Mouse (Mus musculus): Measurements from ENCODE around the gene Eif5a2. TPM values are rescaled to one million over a fixed set of nuclear protein-coding genes. Genes with fewer than 3 reads are reported as not detected.

Eif5a2 gene
- total and polyA plus RNA-seq, 3 experiments, result 6.1 to 7.3 TPM; not detected in 1

GRCm38 (mm10) chr3:28816010-28816540 is 35.0 kb downstream of the Eif5a2 start:
- H3K79me2 ChIP-seq (ENCODE audit: control insufficient read depth, insufficient read depth, low read length, poor library complexity), result no peaks in the 10 kb centered on the region
- H3K9me3 ChIP-seq (replicated peaks; ENCODE audit: insufficient read depth, low read length), result no peaks in the 10 kb centered on the region
- H3K4me1 ChIP-seq (ENCODE audit: control insufficient read depth in 1 of 2, insufficient read depth in 2 of 2, low read length in 2 of 2), result no peaks in the 10 kb centered on the region
- peak; percentile 38 for DNase-seq (ENCODE audit: low read depth, low spot score)
- H3K27me3 ChIP-seq (ENCODE audit: control insufficient read depth in 1 of 2, insufficient read depth in 2 of 2, low read length in 2 of 2), result no peaks in the 10 kb centered on the region
- no peak overlapping the region for H3K4me3 ChIP-seq (ENCODE audit: control insufficient read depth in 1 of 2, insufficient read depth in 1 of 2, low read depth in 2 of 2, low read length in 2 of 2)
- no peak for TF ChIP-seq SIN3A (IDR thresholded peaks at IDR 0.05; ENCODE audit: low read length)
- TF ChIP-seq KAT2A (conservative IDR thresholded peaks at IDR 0.05; ENCODE audit: low read depth, low read length), result no peak
- no peak for TF ChIP-seq NRF1 (IDR thresholded peaks at IDR 0.05; ENCODE audit: insufficient read depth, low read depth, low read length, poor library complexity, severe bottlenecking)
- no peak for TF ChIP-seq ZMIZ1 (IDR thresholded peaks at IDR 0.05; ENCODE audit: low read depth, low read length)
- TF ChIP-seq GABPA (IDR thresholded peaks at IDR 0.05; ENCODE audit: low read depth, low read length), result no peak
- TF ChIP-seq ZNF384 (IDR thresholded peaks at IDR 0.05; ENCODE audit: low read depth, low read length), result no peak
- TF ChIP-seq MAFK (IDR thresholded peaks at IDR 0.05; ENCODE audit: borderline replicate concordance, low read depth, low read length), result no peak
- no peak for TF ChIP-seq MEF2A (IDR thresholded peaks at IDR 0.05; ENCODE audit: extremely low read depth, insufficient replicate concordance, low read depth, low read length, poor library complexity, severe bottlenecking)
- no peak for TF ChIP-seq CTCF (IDR thresholded peaks at IDR 0.05 in 2 of 3, conservative IDR thresholded peaks at IDR 0.05 in 1 of 3; ENCODE audit: control insufficient read depth in 1 of 3, insufficient read depth in 1 of 3, low read depth in 2 of 3, low read length in 3 of 3, poor library complexity in 1 of 3, severe bottlenecking in 1 of 3)
- no peak for TF ChIP-seq USF2 (IDR thresholded peaks at IDR 0.05; ENCODE audit: borderline replicate concordance in 1 of 2, insufficient read depth in 1 of 2, low read depth in 1 of 2, low read length in 2 of 2)
- no peak for TF ChIP-seq EP300 (IDR thresholded peaks at IDR 0.05; ENCODE audit: low read depth in 1 of 2, low read length in 2 of 2)
- TF ChIP-seq TCF12 (IDR thresholded peaks at IDR 0.05; ENCODE audit: low read depth, low read length), result no peak
- no peak for TF ChIP-seq POLR2AphosphoS2 (IDR thresholded peaks at IDR 0.05; ENCODE audit: low read length)
- no peak for TF ChIP-seq ETS1 (IDR thresholded peaks at IDR 0.05; ENCODE audit: low read depth, low read length)
- no peak for TF ChIP-seq MYB (IDR thresholded peaks at IDR 0.05; ENCODE audit: low read depth, low read length)
- no peak for TF ChIP-seq MAZ (IDR thresholded peaks at IDR 0.05; ENCODE audit: low read depth, low read length)
- TF ChIP-seq UBTF (IDR thresholded peaks at IDR 0.05; ENCODE audit: borderline replicate concordance, insufficient read depth, low read depth, low read length), result no peak
- no peak for TF ChIP-seq ELF1 (IDR thresholded peaks at IDR 0.05; ENCODE audit: low read depth, low read length)
- no peak overlapping the region for H3K9ac ChIP-seq (ENCODE audit: control insufficient read depth, low read depth, low read length, poor library complexity, severe bottlenecking)
- no peak overlapping the region for H3K27ac ChIP-seq (ENCODE audit: control insufficient read depth, low read depth, low read length)
- H3K36me3 ChIP-seq (ENCODE audit: control insufficient read depth in 1 of 2, insufficient read depth in 2 of 2, low read length in 2 of 2), result no peaks in the 10 kb centered on the region

- no peak for TF ChIP-seq TAL1 (IDR thresholded peaks at IDR 0.05; ENCODE audit: low read length)
- no peak for TF ChIP-seq POLR2AphosphoS5 (IDR thresholded peaks at IDR 0.05; ENCODE audit: borderline replicate concordance, low read depth, low read length)
- no peak for TF ChIP-seq MAFK (IDR thresholded peaks at IDR 0.05; ENCODE audit: borderline replicate concordance, low read depth, low read length)
- no peak for TF ChIP-seq MAX (IDR thresholded peaks at IDR 0.05; ENCODE audit: low read length)
- no peak for TF ChIP-seq RCOR1 (IDR thresholded peaks at IDR 0.05; ENCODE audit: low read depth, low read length)
- no peak for TF ChIP-seq MYB (IDR thresholded peaks at IDR 0.05; ENCODE audit: low read depth, low read length)
- no peaks in the 10 kb centered on the region for H3K9me3 ChIP-seq (replicated peaks; ENCODE audit: insufficient read depth, low read length)
- H3K27ac ChIP-seq (ENCODE audit: control insufficient read depth, low read depth, low read length), result no peak overlapping the region
- no peaks in the 10 kb centered on the region for H3K79me2 ChIP-seq (ENCODE audit: control insufficient read depth, insufficient read depth, low read length, poor library complexity)
- no peak for DNase-seq (ENCODE audit: low read depth, low spot score)
- no peak overlapping the region for H3K4me3 ChIP-seq (ENCODE audit: control insufficient read depth in 1 of 2, insufficient read depth in 1 of 2, low read depth in 2 of 2, low read length in 2 of 2)
- H3K27me3 ChIP-seq (ENCODE audit: control insufficient read depth in 1 of 2, insufficient read depth in 2 of 2, low read length in 2 of 2), result peaks cover 3 to 4% of the 10 kb centered on the region in 2 experiments; a peak in 2 of 4 replicates
- H3K9ac ChIP-seq (ENCODE audit: control insufficient read depth, low read depth, low read length, poor library complexity, severe bottlenecking), result no peak overlapping the region
- H3K36me3 ChIP-seq (ENCODE audit: control insufficient read depth in 1 of 2, insufficient read depth in 2 of 2, low read length in 2 of 2), result no peaks in the 10 kb centered on the region
- H3K4me1 ChIP-seq (ENCODE audit: control insufficient read depth in 1 of 2, insufficient read depth in 2 of 2, low read length in 2 of 2), result no peaks in the 10 kb centered on the region
Measured at GRCm38 (mm10) chr3:28826272-28826671, 45.2 kb downstream of the Eif5a2 start.
